Mouse (Mus musculus): ENCODE results near the gene Ranbp1.
"Not testable (repeated sequence)": the region's sequence is repeated elsewhere in the genome, so short reads cannot be mapped to it uniquely, and the experiment has no call there.

The Ranbp1 gene

DNA sequence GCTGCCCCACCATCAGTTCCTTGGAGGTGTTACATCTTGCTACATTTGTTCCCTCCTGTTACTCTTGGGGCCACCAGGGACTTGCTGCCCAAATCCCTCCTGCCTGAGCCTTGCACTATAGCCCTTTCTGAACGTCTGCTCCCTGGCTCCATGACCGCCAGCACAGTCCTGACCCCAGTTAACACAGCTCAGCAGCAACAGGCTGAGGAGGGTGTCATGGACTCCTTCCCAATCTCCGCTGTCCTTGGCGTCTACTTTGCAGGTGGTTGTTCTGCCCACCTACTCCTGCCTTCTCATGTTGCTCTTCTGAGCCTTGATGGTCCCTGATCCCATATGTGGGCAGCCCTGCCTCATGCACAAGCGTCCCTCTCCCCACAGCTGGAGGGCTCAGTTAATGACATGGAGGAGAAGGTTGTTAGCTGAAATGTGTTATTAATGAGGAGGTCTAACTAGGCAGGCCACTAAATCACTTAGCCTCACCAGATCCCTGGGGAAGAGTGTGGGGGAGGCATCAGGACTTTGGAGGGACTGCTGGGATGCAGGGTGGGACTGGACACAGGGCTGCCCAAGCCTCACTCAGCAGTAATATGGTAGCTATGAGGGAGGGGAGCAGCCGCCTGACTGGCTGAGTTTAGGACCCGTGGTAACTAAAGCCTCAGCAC, 45.0 kb downstream of the Ranbp1 start:
- DNase-seq (ENCODE audit: low read depth, low spot score): no peak

DNA sequence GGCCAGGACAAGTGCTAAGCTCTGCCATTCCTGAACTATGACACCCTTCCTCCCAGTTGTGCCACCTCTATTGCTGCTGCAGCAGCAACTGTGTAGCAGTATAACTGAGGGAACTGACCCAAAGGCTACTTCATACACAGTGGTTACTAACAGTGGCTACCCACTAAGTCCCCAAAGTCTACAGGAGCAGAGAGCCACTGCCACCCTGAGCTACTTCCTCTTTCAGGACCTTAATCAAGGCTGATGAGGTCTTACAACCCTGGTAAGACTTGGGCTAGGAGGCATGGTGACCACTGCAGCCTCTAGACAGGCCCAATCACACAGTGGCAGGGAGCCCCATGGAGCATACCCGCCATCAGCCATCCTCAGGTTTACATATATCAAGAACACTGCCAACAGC, 46.5 kb downstream of the Ranbp1 start:
- no peak for DNase-seq (ENCODE audit: low read depth, low spot score)

DNA sequence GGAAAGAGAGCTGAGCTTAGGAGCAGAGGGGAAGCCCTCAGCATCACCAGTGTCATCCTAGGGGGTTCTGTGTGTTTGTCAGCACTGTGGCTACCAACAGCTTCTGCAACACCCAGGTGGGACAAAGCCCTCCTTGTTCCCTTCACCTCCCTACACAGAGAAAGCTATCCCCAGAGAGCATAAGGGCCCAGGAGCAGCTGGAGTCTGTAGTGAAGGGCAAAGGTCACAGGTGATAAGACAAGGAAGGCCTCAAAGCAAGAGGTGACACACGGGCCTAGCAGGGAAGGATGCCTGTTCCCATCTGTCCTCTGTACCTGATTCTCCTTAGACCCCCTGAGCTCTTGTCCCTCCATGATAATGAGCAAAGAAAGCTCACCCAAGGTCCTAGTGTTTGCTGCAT, 46.9 kb downstream of the Ranbp1 start:
- no peak for DNase-seq (ENCODE audit: low read depth, low spot score)

- DNase-seq (ENCODE audit: low read depth, low spot score): no peak
These were observed 48.5 kb downstream of the Ranbp1 start for GRCm38 (mm10) chr16:18200062-18200461.

DNA sequence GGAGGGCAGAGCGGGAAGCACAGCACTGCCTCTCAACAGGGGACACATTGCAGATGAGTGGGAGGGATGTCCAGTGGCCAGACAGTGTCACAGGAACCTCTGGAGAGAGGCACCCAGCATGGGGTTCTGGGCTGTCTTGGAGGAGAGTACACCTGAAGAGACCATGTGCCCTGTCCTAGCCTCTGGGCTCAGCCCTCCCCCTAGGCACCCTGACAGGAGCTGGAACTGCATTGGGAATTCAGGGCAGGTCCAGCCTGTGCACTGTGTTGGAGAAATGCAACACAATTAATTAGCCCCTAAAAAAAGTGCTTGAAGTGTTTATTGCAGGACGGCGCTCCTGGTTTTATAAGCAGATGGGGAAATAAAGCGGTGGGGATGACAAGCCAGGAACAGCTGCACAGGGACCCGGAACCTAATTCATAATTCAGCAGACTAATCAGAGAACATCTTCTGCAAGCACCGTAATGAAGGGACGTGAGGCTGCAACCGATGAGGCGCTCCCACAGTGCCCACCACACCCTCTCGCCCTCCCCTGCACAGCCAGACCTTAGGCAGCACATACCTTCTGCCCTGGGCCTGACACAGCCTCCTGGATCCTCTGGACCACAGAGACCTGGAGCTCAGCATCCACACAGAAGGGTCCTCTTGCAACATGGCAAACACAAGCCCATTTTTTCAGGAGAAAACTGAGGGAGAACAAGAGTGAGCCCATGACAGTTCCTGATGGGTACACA, 50.0 kb downstream of the Ranbp1 start:
- DNase-seq (ENCODE audit: low read depth, low spot score): no peak

GRCm38 (mm10) chr16:18197881-18198280, 50.7 kb downstream of the Ranbp1 start:
- DNase-seq (ENCODE audit: low read depth, low spot score): no peak

DNA sequence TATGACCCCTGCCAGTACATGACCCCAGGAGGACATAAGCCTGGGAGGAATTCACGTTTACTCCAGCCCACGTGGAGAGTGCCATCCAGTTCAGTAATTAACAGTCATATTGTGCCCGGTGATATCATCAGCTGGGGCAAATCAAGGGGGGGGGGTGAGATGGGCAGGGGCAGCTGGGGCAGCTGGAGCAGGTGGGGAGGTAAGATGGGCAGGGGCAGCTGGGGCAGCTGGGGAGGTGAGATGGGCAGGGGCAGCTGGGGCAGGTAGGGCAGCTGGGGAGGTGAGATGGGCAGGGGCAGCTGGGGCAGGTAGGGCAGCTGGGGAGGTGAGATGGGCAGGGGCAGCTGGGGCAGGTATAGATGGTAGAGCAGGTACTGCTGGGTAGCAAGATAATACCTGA, 53.0 kb downstream of the Ranbp1 start:
- DNase-seq (ENCODE audit: low read depth, low spot score): not testable (repeated sequence)

DNA sequence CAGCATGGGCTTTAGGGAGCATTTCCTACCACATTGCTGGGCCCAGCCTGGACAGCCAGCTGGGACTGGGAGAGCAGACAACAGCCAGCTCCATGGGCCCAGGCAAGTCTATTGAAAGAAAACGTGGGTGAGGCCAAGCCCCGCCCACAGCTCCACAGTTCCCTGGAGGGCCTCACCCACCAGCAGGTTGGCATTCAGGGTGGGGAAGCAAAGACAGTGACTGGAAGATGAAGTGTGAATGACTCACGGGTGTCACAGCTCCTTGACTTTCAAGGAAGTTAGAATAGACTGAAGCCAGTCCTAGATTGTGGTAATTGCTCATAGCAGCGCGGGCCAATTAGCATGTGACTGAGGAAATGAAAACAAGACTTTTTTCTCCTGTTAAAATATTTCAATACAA, 53.5 kb downstream of the Ranbp1 start:
- DNase-seq (ENCODE audit: low read depth, low spot score): no peak

GRCm38 (mm10) chr16:18194208-18194985, 54.1 kb downstream of the Ranbp1 start:
- no peak for DNase-seq (ENCODE audit: low read depth, low spot score)

GRCm38 (mm10) chr16:18191006-18191405, 57.5 kb downstream of the Ranbp1 start:
- no peak for DNase-seq (ENCODE audit: low read depth, low spot score)

Data from embryo, embryonic 11.5 days (tissue).